Mouse (Mus musculus): ENCODE results near the gene Zfp449. TPM values are rescaled to one million over a fixed set of nuclear protein-coding genes. Genes with fewer than 3 reads are reported as not detected.

Gene Zfp449
- polyA plus RNA-seq, 1 experiment from 2014 or later = 8.9 TPM

Other genes with a start within 250 kb of the Zfp449 start
- gene 3830403N18Rik, start 209.8 kb upstream of the Zfp449 start, polyA plus RNA-seq (2014; fragmentation: Nextera tagmentation; extraction: Ambion mirVana) = 0.63 and 0.69 TPM in 2 replicates
- not detected in 2 replicates for gene Gm773, start 133.5 kb upstream of the Zfp449 start, polyA plus RNA-seq (2014; fragmentation: Nextera tagmentation; extraction: Ambion mirVana)
- 5.9 and 6.5 TPM in 2 replicates for gene Smim10l2a, start 28.2 kb downstream of the Zfp449 start, polyA plus RNA-seq (2014; fragmentation: Nextera tagmentation; extraction: Ambion mirVana)
- 1.4 and 4.2 TPM in 2 replicates for gene Gm2174, start 101.6 kb downstream of the Zfp449 start, polyA plus RNA-seq (2014; fragmentation: Nextera tagmentation; extraction: Ambion mirVana)
- gene Ints6l, start 108.5 kb downstream of the Zfp449 start, polyA plus RNA-seq (2014; fragmentation: Nextera tagmentation; extraction: Ambion mirVana) = 24.2 and 24.9 TPM in 2 replicates
- not detected in 2 replicates for gene Gm10477, start 178.3 kb downstream of the Zfp449 start, polyA plus RNA-seq (2014; fragmentation: Nextera tagmentation; extraction: Ambion mirVana)
- not detected in 2 replicates for gene Gm648, start 203.2 kb downstream of the Zfp449 start, polyA plus RNA-seq (2014; fragmentation: Nextera tagmentation; extraction: Ambion mirVana)

Measured in embryonic facial prominence, embryonic 11.5 days (tissue).